Mouse (Mus musculus) myocyte (in vitro differentiated cells): ENCODE data around the gene Crtc2. TPM values are rescaled to one million over a fixed set of nuclear protein-coding genes. Genes with fewer than 3 reads are reported as not detected.
"Not testable (repeated sequence)": the region's sequence is repeated elsewhere in the genome, so short reads cannot be mapped to it uniquely, and the experiment has no call there.

Experiments
- H3K27me3 ChIP-seq: one replicate; pipeline ENCODE4 v1.6.1; 2011; ENCODE audit not compliant: control insufficient read depth, insufficient read depth, insufficient read length
- H3K36me3 ChIP-seq: one replicate; pipeline ENCODE4 v1.6.1; 2011; ENCODE audit not compliant: control insufficient read depth, insufficient read depth
- H3K4me2 ChIP-seq: one replicate; pipeline ENCODE4 v1.6.1; 2011; ENCODE audit warnings: low read depth, control low read depth
- H3K4me3 ChIP-seq: one replicate; pipeline ENCODE4 v1.5.1; 2011; ENCODE audit warnings: mild to moderate bottlenecking, control low read depth, moderate library complexity
- H3K79me2 ChIP-seq: one replicate; pipeline ENCODE4 v1.6.1; 2011; ENCODE audit not compliant: control insufficient read depth, insufficient read depth
- H3ac ChIP-seq: one replicate; pipeline ENCODE4 v1.6.1; 2011; ENCODE audit not compliant: control insufficient read depth, insufficient read length
- CEBPB ChIP-seq: IDR thresholded peaks from 2 replicates; pipeline ENCODE4 v1.6.1; 2011; ENCODE audit warnings: mild to moderate bottlenecking, moderate library complexity; ENCODE audit not compliant: poor library complexity, insufficient read depth, severe bottlenecking
- E2F4 ChIP-seq: IDR thresholded peaks from one replicate; pipeline ENCODE4 v1.6.1; 2011; ENCODE audit warnings: mild to moderate bottlenecking, control low read depth, moderate library complexity; ENCODE audit not compliant: insufficient read depth
- MAX ChIP-seq: IDR thresholded peaks from one replicate; pipeline ENCODE4 v1.6.1; 2011; ENCODE audit warnings: low read depth, mild to moderate bottlenecking, control low read depth
- MYOD1 ChIP-seq, 3 experiments: IDR thresholded peaks; one replicate each; pipeline ENCODE4 v1.6.1; 2011; ENCODE audit warnings: control low read depth in 2 of 3, low read depth in 2 of 3, mild to moderate bottlenecking in 2 of 3, moderate library complexity in 1 of 3; ENCODE audit not compliant: insufficient read length in 2 of 3, control insufficient read depth in 1 of 3
- MYOG ChIP-seq, 3 experiments: IDR thresholded peaks; one replicate each; pipeline ENCODE4 v1.6.1; 2011; ENCODE audit warnings: control low read depth in 2 of 3, low read depth in 2 of 3, mild to moderate bottlenecking in 2 of 3; ENCODE audit not compliant: insufficient read length in 2 of 3, control insufficient read depth in 1 of 3, insufficient read depth in 1 of 3
- POLR2A ChIP-seq: IDR thresholded peaks from one replicate; pipeline ENCODE4 v1.6.1; 2011; ENCODE audit warnings: low read depth, mild to moderate bottlenecking, control low read depth, moderate library complexity; ENCODE audit not compliant: insufficient read length
- POLR2AphosphoS2 ChIP-seq: IDR thresholded peaks from one replicate; pipeline ENCODE4 v1.6.1; 2011; ENCODE audit warnings: low read depth, control low read depth; ENCODE audit not compliant: insufficient read length
- REST ChIP-seq: IDR thresholded peaks from one replicate; pipeline ENCODE4 v1.6.1; 2011; ENCODE audit warnings: mild to moderate bottlenecking, control low read depth, moderate library complexity; ENCODE audit not compliant: insufficient read depth, insufficient read length
- SRF ChIP-seq: IDR thresholded peaks from one replicate; pipeline ENCODE4 v1.6.1; 2011; ENCODE audit warnings: low read depth; ENCODE audit not compliant: control insufficient read depth, insufficient read length
- TCF12 ChIP-seq: IDR thresholded peaks from one replicate; pipeline ENCODE4 v1.6.1; 2011; ENCODE audit warnings: mild to moderate bottlenecking, control low read depth; ENCODE audit not compliant: poor library complexity, insufficient read depth, severe bottlenecking
- TCF3 ChIP-seq: IDR thresholded peaks from one replicate; pipeline ENCODE4 v1.6.1; 2011; ENCODE audit warnings: low read depth, control low read depth; ENCODE audit not compliant: insufficient read length
- USF1 ChIP-seq: IDR thresholded peaks from one replicate; pipeline ENCODE4 v1.6.1; 2011; ENCODE audit warnings: low read depth, mild to moderate bottlenecking, control low read depth, moderate library complexity
- polyA plus RNA-seq: library from polyadenylated mRNA; unstranded; fragments of >200 nt; fragmentation: generic; extraction: Trizol; gene quantifications from one replicate; pipeline ENCODE4 v1.2.1, GENCODE M21; 2012; ENCODE audit warnings: missing spikeins

Crtc2 gene
- polyA plus RNA-seq, 1 experiment, result 19.9 TPM

GRCm38 (mm10) chr3:90248746-90249100 is 5.2 kb upstream of the Crtc2 start:
- Histone ChIP-seq H3ac (peak overlapping the region; percentile 7), H3K4me2 (peak overlapping the region; percentile 73), H3K79me2 (peaks cover 13% of the 10 kb centered on the region), H3K27me3 (no peaks in the 10 kb centered on the region), H3K36me3 (peaks cover 9% of the 10 kb centered on the region), H3K4me3 (peak overlapping the region; percentile 85)
- no peak for TF ChIP-seq TCF3
- TF ChIP-seq POLR2AphosphoS2, result peak; percentile 15

- H3ac ChIP-seq, result no peak overlapping the region
- TF ChIP-seq CEBPB (no peak), SRF (no peak), MYOG (IDR thresholded peaks at IDR 0.05; ENCODE audit: control insufficient read depth in 1 of 3, insufficient read depth in 1 of 3, insufficient read length in 2 of 3, low read depth in 2 of 3) (no peak), TCF3 (no peak), POLR2AphosphoS2 (no peak), MAX (no peak), USF1 (no peak), REST (no peak), E2F4 (no peak), TCF12 (no peak), MYOD1 (IDR thresholded peaks at IDR 0.05; ENCODE audit: control insufficient read depth in 1 of 3, insufficient read length in 2 of 3, low read depth in 2 of 3) (no peak), POLR2A (no peak)
- H3K36me3 ChIP-seq, result peaks cover 9% of the 10 kb centered on the region
- H3K79me2 ChIP-seq, result peaks cover 26% of the 10 kb centered on the region
- H3K4me2 ChIP-seq, result no peak overlapping the region
- no peaks in the 10 kb centered on the region for H3K27me3 ChIP-seq
- no peak overlapping the region for H3K4me3 ChIP-seq
Observed at GRCm38 (mm10) chr3:90250791-90251190, 3.2 kb upstream of the Crtc2 start.

- not testable (repeated sequence) for H3ac ChIP-seq, H3K4me2 ChIP-seq, H3K36me3 ChIP-seq, H3K4me3 ChIP-seq, H3K27me3 ChIP-seq
- peaks cover 36% of the 10 kb centered on the region for H3K79me2 ChIP-seq
Observed at GRCm38 (mm10) chr3:90251731-90252226, 2.2 kb upstream of the Crtc2 start.

- H3K4me3 ChIP-seq, H3K27me3 ChIP-seq, H3K4me2 ChIP-seq, H3ac ChIP-seq: not testable (repeated sequence)
- H3K79me2 ChIP-seq, result peaks cover 42% of the 10 kb centered on the region
- H3K36me3 ChIP-seq, result peaks cover 13% of the 10 kb centered on the region
Observed at GRCm38 (mm10) chr3:90252659-90253058, 1.3 kb upstream of the Crtc2 start.

- peaks cover 46% of the 10 kb centered on the region for H3K79me2 ChIP-seq
- peak overlapping the region; percentile 83 for H3K4me3 ChIP-seq
- H3K36me3 ChIP-seq, result peaks cover 15% of the 10 kb centered on the region
- H3K4me2 ChIP-seq, result peak overlapping the region; percentile 65
- not testable (repeated sequence) for H3K27me3 ChIP-seq, H3ac ChIP-seq
Observed at GRCm38 (mm10) chr3:90253174-90253573, 789 bp upstream of the Crtc2 start.

- peaks cover 24% of the 10 kb centered on the region for H3K36me3 ChIP-seq
- peak overlapping the region; percentile 83 for H3K4me3 ChIP-seq
- H3ac ChIP-seq, result peak overlapping the region; percentile 87
- peak overlapping the region; percentile 81 for H3K4me2 ChIP-seq
- no peaks in the 10 kb centered on the region for H3K27me3 ChIP-seq
- peaks cover 41% of the 10 kb centered on the region for H3K79me2 ChIP-seq
- TF ChIP-seq MAX (no peak), POLR2A (no peak), POLR2AphosphoS2 (no peak), MYOG (IDR thresholded peaks at IDR 0.05; ENCODE audit: control insufficient read depth in 1 of 3, insufficient read depth in 1 of 3, insufficient read length in 2 of 3, low read depth in 2 of 3) (no peak), E2F4 (no peak), MYOD1 (IDR thresholded peaks at IDR 0.05; ENCODE audit: control insufficient read depth in 1 of 3, insufficient read length in 2 of 3, low read depth in 2 of 3) (no peak), USF1 (no peak), SRF (no peak), CEBPB (no peak), REST (no peak), TCF3 (no peak)
Observed at GRCm38 (mm10) chr3:90254419-90255193, 643 bp downstream of the Crtc2 start.
